Mouse (Mus musculus) ES-E14 (cell line): ENCODE measurements around the gene Pfkm. TPM values are rescaled to one million over a fixed set of nuclear protein-coding genes. Genes with fewer than 3 reads are reported as not detected.

Experiments used
- DNase-seq: peaks from one replicate; pipeline ENCODE4 v3.0.0-alpha.2; 2013; ENCODE audit warnings: low read depth, low spot score
- H3K27ac ChIP-seq: 2 replicates; pipeline ENCODE4 v1.5.1; 2012; ENCODE audit warnings: low read depth, mild to moderate bottlenecking, low read length, moderate library complexity, mixed read lengths; ENCODE audit not compliant: poor library complexity, insufficient read depth, severe bottlenecking
- H3K36me3 ChIP-seq: 2 replicates; pipeline ENCODE4 v1.6.1; 2012; ENCODE audit warnings: mild to moderate bottlenecking, low read length, moderate library complexity, mixed read lengths; ENCODE audit not compliant: control insufficient read depth, poor library complexity, insufficient read depth, severe bottlenecking
- H3K4me1 ChIP-seq, 2 experiments: fragments of 150-350 bp in 1 of 2; sonication (generic) in 1 of 2; 2 replicates each; pipeline ENCODE4 v1.6.1; 2012; ENCODE audit warnings: low read length in 2 of 2, mild to moderate bottlenecking in 1 of 2, mixed read lengths in 1 of 2; ENCODE audit not compliant: control insufficient read depth in 2 of 2, insufficient read depth in 2 of 2, poor library complexity in 1 of 2
- H3K4me3 ChIP-seq, 2 experiments: fragments of 150-350 bp in 1 of 2; sonication (generic) in 1 of 2; 2 replicates each; pipeline ENCODE4 v1.5.1; 2012; ENCODE audit warnings: low read length in 2 of 2, low read depth in 1 of 2, mild to moderate bottlenecking in 1 of 2, mixed read lengths in 1 of 2; ENCODE audit not compliant: insufficient read depth in 1 of 2, poor library complexity in 1 of 2, severe bottlenecking in 1 of 2
- H3K9ac ChIP-seq: 2 replicates; pipeline ENCODE4 v1.6.1; 2012; ENCODE audit warnings: low read depth, mild to moderate bottlenecking, low read length, mixed read lengths; ENCODE audit not compliant: poor library complexity, insufficient read depth, severe bottlenecking
- H3K9me3 ChIP-seq: fragments of 150-350 bp; sonication (generic); 2 replicates; pipeline ENCODE4 v1.6.1; 2012; ENCODE audit warnings: low read depth, mild to moderate bottlenecking, low read length; ENCODE audit not compliant: control insufficient read depth, insufficient read depth
- CHD2 ChIP-seq: IDR thresholded peaks from 2 replicates; pipeline ENCODE4 v1.6.1; 2014; ENCODE audit warnings: mild to moderate bottlenecking, low read depth, low read length, inconsistent platforms
- HCFC1 ChIP-seq: IDR thresholded peaks from 2 replicates; pipeline ENCODE4 v1.6.1; 2012; ENCODE audit warnings: low read length, inconsistent platforms, borderline replicate concordance; ENCODE audit not compliant: insufficient read depth
- MAFK ChIP-seq: IDR thresholded peaks from 2 replicates; pipeline ENCODE4 v1.6.1; 2014; ENCODE audit warnings: mild to moderate bottlenecking, low read depth, low read length, inconsistent platforms; ENCODE audit not compliant: insufficient read depth
- ZC3H11A ChIP-seq: IDR thresholded peaks from 2 replicates; pipeline ENCODE4 v1.6.1; 2012; ENCODE audit warnings: low read depth, mild to moderate bottlenecking, inconsistent platforms, low read length, borderline replicate concordance
- ZNF384 ChIP-seq: IDR thresholded peaks from 2 replicates; pipeline ENCODE4 v1.6.1; 2012; ENCODE audit warnings: low read depth, low read length, inconsistent platforms
- in situ Hi-C, 2 experiments: fragments of 600-800 bp; cut with MboI; formaldehyde crosslinking; loops; one replicate each; pipeline ENCODE4 v1.15.1; 2025; ENCODE audit warnings: low sequenced_read_pairs in 2 of 2, inconsistent platforms in 1 of 2; ENCODE audit not compliant: unreplicated experiment in 2 of 2
- total RNA-seq: library from RNA; depleted of rRNA; stranded (reverse); fragments of 300-350 nt; gene quantifications from 2 replicates; pipeline ENCODE4 v1.2.3, GENCODE M21; 2012

The Pfkm gene
- total RNA-seq, 1 experiment: 18.5 TPM

GRCm38 (mm10) chr15:98108297-98109152, 16.1 kb downstream of the Pfkm start:
- peak overlapping the region; percentile 35; the same call in 1 of the 2 replicates for H3K27ac ChIP-seq
- in situ Hi-C loops: no loop called here
- no peak for TF ChIP-seq MAFK
- no peak for TF ChIP-seq ZNF384
- 0 out of 2 replicates have a peak, but pooled peaks have one; percentile 28 for TF ChIP-seq HCFC1
- no peak for TF ChIP-seq ZC3H11A
- no peak for TF ChIP-seq CHD2
- no peaks in the 10 kb centered on the region for H3K9me3 ChIP-seq
- peak overlapping the region; percentile 80 for H3K9ac ChIP-seq
- no peaks in the 10 kb centered on the region for H3K36me3 ChIP-seq
- DNase-seq: peak; percentile 91
- peaks cover 1 to 14% of the 10 kb centered on the region in 2 experiments; a peak in 2 of 4 replicates for H3K4me1 ChIP-seq
- peak overlapping the region; percentile 73 to 82 for H3K4me3 ChIP-seq

- in situ Hi-C loops: no loop called here
- no peak for TF ChIP-seq HCFC1
- no peak for TF ChIP-seq MAFK
- no peak for TF ChIP-seq ZC3H11A
- no peak for TF ChIP-seq ZNF384
- no peak for TF ChIP-seq CHD2
- no peak for DNase-seq
- H3K27ac ChIP-seq: no peak overlapping the region
- no peaks in the 10 kb centered on the region for H3K36me3 ChIP-seq
- H3K9me3 ChIP-seq: no peaks in the 10 kb centered on the region
- no peak overlapping the region for H3K9ac ChIP-seq
- H3K4me3 ChIP-seq: no peak overlapping the region
- H3K4me1 ChIP-seq: peaks cover 1 to 29% of the 10 kb centered on the region in 2 experiments; a peak in 2 of 4 replicates
Observed at GRCm38 (mm10) chr15:98111791-98112190, 19.4 kb downstream of the Pfkm start.

- TF ChIP-seq ZC3H11A: no peak
- TF ChIP-seq HCFC1: no peak
- TF ChIP-seq ZNF384: no peak
- no peak for TF ChIP-seq CHD2
- TF ChIP-seq MAFK: no peak
- no peak for DNase-seq
- H3K9ac ChIP-seq: peak overlapping the region; percentile 18; the same call in 1 of the 2 replicates
- H3K4me1 ChIP-seq: peaks cover 0 to 28% of the 10 kb centered on the region in 2 experiments; a peak in 2 of 4 replicates
- in situ Hi-C loops: no loop called here
- 0 out of 2 replicates have a peak overlapping the region, but pooled peaks have one; percentile 41 for H3K27ac ChIP-seq
- 0 out of 2 replicates have a peak, but pooled peaks cover 1% of the 10 kb centered on the region for H3K36me3 ChIP-seq
- no peak overlapping the region for H3K4me3 ChIP-seq
- H3K9me3 ChIP-seq: no peaks in the 10 kb centered on the region
Observed at GRCm38 (mm10) chr15:98114098-98114851, 21.9 kb downstream of the Pfkm start.

GRCm38 (mm10) chr15:98114852-98115778, 22.7 kb downstream of the Pfkm start:
- H3K27ac ChIP-seq: peak overlapping the region; percentile 44
- H3K9me3 ChIP-seq: no peaks in the 10 kb centered on the region
- 0 out of 2 replicates have a peak, but pooled peaks cover 2% of the 10 kb centered on the region for H3K36me3 ChIP-seq
- H3K9ac ChIP-seq: no peak overlapping the region
- TF ChIP-seq ZC3H11A (no peak), CHD2 (no peak), ZNF384 (no peak), MAFK (no peak)
- H3K4me3 ChIP-seq: no peak overlapping the region
- in situ Hi-C loops: no loop called here
- no peak for DNase-seq
- peaks cover 0 to 29% of the 10 kb centered on the region in 2 experiments; a peak in 2 of 4 replicates for H3K4me1 ChIP-seq
